In genomic region chr19:26845276-26846016, GRCm38 (mm10) we compare ENCODE assay signal across 8 mouse cellular contexts. TPM values are rescaled to one million over a fixed set of nuclear protein-coding genes. Genes with fewer than 3 reads are reported as not detected.
DNase-seq lines count a peak whose midpoint lies in the region; ATAC-seq and TF ChIP-seq lines count a peak whose summit lies in the region.

No protein-coding gene starts in this region.

- H3K4me2 ChIP-seq in heart, embryonic 12.5 days, result peak overlapping the region; percentile 63
- H3K4me2 ChIP-seq in kidney, postnatal 0 days (ENCODE audit: low read length), result peak overlapping the region; percentile 57
- peak overlapping the region; percentile 65 for H3K4me2 ChIP-seq in liver, embryonic 11.5 days
- peak overlapping the region; percentile 55 for H3K4me2 ChIP-seq in stomach, embryonic 14.5 days (replicated peaks; ENCODE audit: low read depth, low read length)

- no peak for TF ChIP-seq POLR2A in bone marrow, adult 2 months (IDR thresholded peaks at IDR 0.05; ENCODE audit: borderline replicate concordance, control insufficient read depth, low read depth, low read length)
- TF ChIP-seq POLR2A in embryonic fibroblast, embryonic 13.5 days (IDR thresholded peaks at IDR 0.05; ENCODE audit: low read depth, low read length), result peak; percentile 83

- no peaks in the 10 kb centered on the region; the same call in 1 of the 2 replicates for H3K4me1 ChIP-seq in bone marrow, adult 2 months (ENCODE audit: control insufficient read depth, insufficient read depth, low read length)
- H3K4me1 ChIP-seq in embryonic fibroblast, embryonic 13.5 days (ENCODE audit: control insufficient read depth, insufficient read depth, low read length), result no peaks in the 10 kb centered on the region
- H3K4me1 ChIP-seq in heart, embryonic 12.5 days (replicated peaks), result peaks cover 10% of the 10 kb centered on the region
- H3K4me1 ChIP-seq in kidney, postnatal 0 days (replicated peaks; ENCODE audit: insufficient read depth, low read length), result no peaks in the 10 kb centered on the region
- H3K4me1 ChIP-seq in liver, embryonic 11.5 days (replicated peaks; ENCODE audit: control insufficient read depth, insufficient read depth, low read length), result peaks cover 3% of the 10 kb centered on the region; the same call in 1 of the 2 replicates
- H3K4me1 ChIP-seq in stomach, embryonic 14.5 days (ENCODE audit: control insufficient read depth, insufficient read depth, low read length), result peaks cover 13% of the 10 kb centered on the region; the same call in 1 of the 2 replicates

- 1% methylated on average over 16 of the region's 16 CpGs for WGBS in bone marrow, adult 2 months
- under 1% methylated on average over 16 of the region's 16 CpGs for WGBS in heart, embryonic 12.5 days
- WGBS in kidney, postnatal 0 days, result under 1% methylated on average over 16 of the region's 16 CpGs
- under 1% methylated on average over 16 of the region's 16 CpGs for WGBS in liver, embryonic 11.5 days
- under 1% methylated on average over 16 of the region's 16 CpGs for WGBS in stomach, embryonic 14.5 days

- TF ChIP-seq CTCF in bone marrow, adult 2 months (IDR thresholded peaks at IDR 0.05; ENCODE audit: control insufficient read depth, insufficient read depth, low read length), result no peak
- TF ChIP-seq CTCF in embryonic fibroblast, embryonic 13.5 days (IDR thresholded peaks at IDR 0.05; ENCODE audit: borderline replicate concordance, insufficient read depth, low read length), result no peak
- TF ChIP-seq CTCF in kidney, postnatal 0 days (IDR thresholded peaks at IDR 0.05; ENCODE audit: low read depth), result 0 out of 2 replicates have a peak, but pooled peaks have one; percentile 2

- peak; percentile 90 for ATAC-seq in heart, embryonic 12.5 days (ENCODE audit: insufficient number of reproducible peaks, low FRiP score)
- peak; percentile 78 for ATAC-seq in kidney, postnatal 0 days (replicated peaks; ENCODE audit: low FRiP score, low read depth)
- ATAC-seq in liver, embryonic 11.5 days (replicated peaks; ENCODE audit: low FRiP score), result peak; percentile 79
- peak; percentile 86 for ATAC-seq in stomach, embryonic 14.5 days (ENCODE audit: insufficient number of reproducible peaks, insufficient read depth, low FRiP score, low read depth)

- H3K4me3 ChIP-seq in bone marrow, adult 2 months (replicated peaks; ENCODE audit: control insufficient read depth, low read depth, low read length), result peak overlapping the region; percentile 69
- peak overlapping the region; percentile 74 for H3K4me3 ChIP-seq in embryonic fibroblast, embryonic 13.5 days (ENCODE audit: insufficient read depth, low read length)
- peak overlapping the region; percentile 68 for H3K4me3 ChIP-seq in heart, embryonic 12.5 days
- H3K4me3 ChIP-seq in kidney, postnatal 0 days (replicated peaks; ENCODE audit: low read depth, low read length), result peak overlapping the region; percentile 51
- H3K4me3 ChIP-seq in liver, embryonic 11.5 days (ENCODE audit: low read depth, low read length), result peak overlapping the region; percentile 46
- H3K4me3 ChIP-seq in stomach, embryonic 14.5 days (ENCODE audit: low read depth, low read length), result peak overlapping the region; percentile 43

- no peaks in the 10 kb centered on the region for H3K36me3 ChIP-seq in heart, embryonic 12.5 days
- no peaks in the 10 kb centered on the region for H3K36me3 ChIP-seq in kidney, postnatal 0 days (ENCODE audit: insufficient read depth, low read length)
- no peaks in the 10 kb centered on the region for H3K36me3 ChIP-seq in liver, embryonic 11.5 days (ENCODE audit: control insufficient read depth, insufficient read depth, low read length)
- H3K36me3 ChIP-seq in stomach, embryonic 14.5 days (ENCODE audit: control insufficient read depth, insufficient read depth, low read length), result no peaks in the 10 kb centered on the region

- no peaks in the 10 kb centered on the region for H3K27me3 ChIP-seq in heart, embryonic 12.5 days (replicated peaks)
- no peaks in the 10 kb centered on the region for H3K27me3 ChIP-seq in kidney, postnatal 0 days (ENCODE audit: insufficient read depth, low read length)
- no peaks in the 10 kb centered on the region for H3K27me3 ChIP-seq in liver, embryonic 11.5 days (replicated peaks; ENCODE audit: control insufficient read depth, insufficient read depth, low read length)
- no peaks in the 10 kb centered on the region for H3K27me3 ChIP-seq in stomach, embryonic 14.5 days (ENCODE audit: control insufficient read depth, insufficient read depth, low read length)

- DNase-seq in A20 (ENCODE audit: low read depth, low spot score), result peak; percentile 93
- DNase-seq in kidney, postnatal 0 days (ENCODE audit: low spot score), result peak; percentile 95
- peak; percentile 87 for DNase-seq in liver, embryonic 11.5 days (ENCODE audit: low spot score)
- DNase-seq in naive thymus-derived CD4-positive, alpha-beta T cell, adult 2 months (ENCODE audit: low read depth), result peak; percentile 95

- H3K9ac ChIP-seq in heart, embryonic 12.5 days, result peak overlapping the region; percentile 76
- peak overlapping the region; percentile 52 for H3K9ac ChIP-seq in kidney, postnatal 0 days (ENCODE audit: low read depth, low read length)
- peak overlapping the region; percentile 44; the same call in 1 of the 2 replicates for H3K9ac ChIP-seq in liver, embryonic 11.5 days (ENCODE audit: low read depth, low read length)
- H3K9ac ChIP-seq in stomach, embryonic 14.5 days (replicated peaks; ENCODE audit: low read depth, low read length), result peak overlapping the region; percentile 45; the same call in 1 of the 2 replicates

- no peaks in the 10 kb centered on the region for H3K9me3 ChIP-seq in heart, embryonic 12.5 days (replicated peaks)
- H3K9me3 ChIP-seq in kidney, postnatal 0 days (replicated peaks; ENCODE audit: low read length), result no peaks in the 10 kb centered on the region
- H3K9me3 ChIP-seq in liver, embryonic 11.5 days (ENCODE audit: control insufficient read depth, low read length), result no peaks in the 10 kb centered on the region
- no peaks in the 10 kb centered on the region for H3K9me3 ChIP-seq in stomach, embryonic 14.5 days (ENCODE audit: control insufficient read depth, low read depth, low read length)

- no peak overlapping the region for H3K27ac ChIP-seq in bone marrow, adult 2 months (ENCODE audit: control insufficient read depth, insufficient read depth, low read depth, low read length, poor library complexity)
- H3K27ac ChIP-seq in embryonic fibroblast, embryonic 13.5 days (ENCODE audit: insufficient read depth, low read length), result peak overlapping the region; percentile 84
- H3K27ac ChIP-seq in heart, embryonic 12.5 days (ENCODE audit: poor library complexity, severe bottlenecking), result peak overlapping the region; percentile 88
- peak overlapping the region; percentile 86 for H3K27ac ChIP-seq in kidney, postnatal 0 days
- H3K27ac ChIP-seq in liver, embryonic 11.5 days (ENCODE audit: low read depth, low read length), result peak overlapping the region; percentile 41; the same call in 1 of the 2 replicates
- H3K27ac ChIP-seq in stomach, embryonic 14.5 days (ENCODE audit: low read length), result peak overlapping the region; percentile 89

RNA-seq across cellular contexts. Expression of gene Gm815, which starts 40.2 kb away (rescaled TPM):
- not detected in 2 replicates for polyA plus RNA-seq in bone marrow, adult 2 months (2011; ENCODE audit: insufficient read depth, insufficient read length, low replicate concordance, missing spikeins)
- polyA plus RNA-seq in embryonic fibroblast, embryonic 13.5 days (2011; ENCODE audit: insufficient read length, low read depth, missing spikeins), result not detected in 2 replicates
- not detected in 2 replicates for polyA plus RNA-seq in heart, embryonic 12.5 days (2016; fragmentation: Nextera tagmentation; extraction: Ambion mirVana)
- 0.18 and 0.29 TPM in 2 replicates for polyA plus RNA-seq in kidney, postnatal 0 days (2015; fragmentation: Nextera tagmentation; extraction: Ambion mirVana)
- polyA plus RNA-seq in liver, embryonic 11.5 days (2014; fragmentation: Nextera tagmentation; extraction: Ambion mirVana), result not detected in 2 replicates
- not detected in 2 replicates for polyA plus RNA-seq in stomach, embryonic 14.5 days (2014; fragmentation: Nextera tagmentation; extraction: Ambion mirVana)
